Mouse (Mus musculus): ENCODE results near the gene Kif6. TPM values are rescaled to one million over a fixed set of nuclear protein-coding genes. Genes with fewer than 3 reads are reported as not detected.

Kif6 gene
- polyA plus RNA-seq (2012; rRNA removed), result 0.22 and 0.34 TPM in 2 replicates

- no peaks in the 10 kb centered on the region for H3K36me3 ChIP-seq (ENCODE audit: control insufficient read depth, insufficient read depth, low read length)
- TF ChIP-seq POLR2A (IDR thresholded peaks at IDR 0.05; ENCODE audit: low read depth, low read length), result no peak
- TF ChIP-seq CTCF (conservative IDR thresholded peaks at IDR 0.05; ENCODE audit: insufficient read depth, insufficient read length, low read depth, low read length), result no peak
- H3K4me1 ChIP-seq (ENCODE audit: control insufficient read depth, insufficient read depth, low read length), result no peaks in the 10 kb centered on the region
- 3% methylated on average over 27 of the region's 27 CpGs for WGBS
- peak within 1 kb of the TSS; percentile 52 for H3K4me3 ChIP-seq (ENCODE audit: insufficient read depth, low read depth, low read length)
- no peak within 1 kb of the TSS for H3K27ac ChIP-seq (ENCODE audit: insufficient read depth, low read depth, low read length)
- H3K27me3 ChIP-seq (replicated peaks; ENCODE audit: control insufficient read depth, insufficient read depth, low read length), result no peaks in the 10 kb centered on the region
- peak; percentile 79 for DNase-seq
These were observed at the start of gene Kif6 for GRCm38 (mm10) chr17:49614577-49615235. Kif6 (plus strand) TSS chr17:49615136.

GRCm38 (mm10) chr17:49568717-49569116 lies 46.2 kb upstream of the Kif6 start:
- TF ChIP-seq CTCF (conservative IDR thresholded peaks at IDR 0.05; ENCODE audit: insufficient read depth, insufficient read length, low read depth, low read length) (no peak), POLR2A (IDR thresholded peaks at IDR 0.05; ENCODE audit: low read depth, low read length) (no peak)
- Histone ChIP-seq H3K4me3 (ENCODE audit: insufficient read depth, low read depth, low read length) (no peak overlapping the region), H3K4me1 (ENCODE audit: control insufficient read depth, insufficient read depth, low read length) (peaks cover 3% of the 10 kb centered on the region; the same call in 1 of the 2 replicates), H3K27ac (ENCODE audit: insufficient read depth, low read depth, low read length) (no peak overlapping the region), H3K36me3 (ENCODE audit: control insufficient read depth, insufficient read depth, low read length) (no peaks in the 10 kb centered on the region), H3K27me3 (replicated peaks; ENCODE audit: control insufficient read depth, insufficient read depth, low read length) (no peaks in the 10 kb centered on the region)
- WGBS, result 68% methylated on average over 8 of the region's 8 CpGs
- no peak for DNase-seq

GRCm38 (mm10) chr17:49577321-49577720 lies 37.6 kb upstream of the Kif6 start:
- DNase-seq, result no peak
- H3K27ac ChIP-seq (ENCODE audit: insufficient read depth, low read depth, low read length), result no peak overlapping the region
- WGBS, result 94% methylated on average over 3 of the region's 3 CpGs
- H3K4me3 ChIP-seq (ENCODE audit: insufficient read depth, low read depth, low read length), result no peak overlapping the region
- H3K27me3 ChIP-seq (replicated peaks; ENCODE audit: control insufficient read depth, insufficient read depth, low read length), result no peaks in the 10 kb centered on the region
- no peaks in the 10 kb centered on the region for H3K36me3 ChIP-seq (ENCODE audit: control insufficient read depth, insufficient read depth, low read length)
- no peaks in the 10 kb centered on the region for H3K4me1 ChIP-seq (ENCODE audit: control insufficient read depth, insufficient read depth, low read length)
- TF ChIP-seq POLR2A (IDR thresholded peaks at IDR 0.05; ENCODE audit: low read depth, low read length) (no peak), CTCF (conservative IDR thresholded peaks at IDR 0.05; ENCODE audit: insufficient read depth, insufficient read length, low read depth, low read length) (no peak)

- H3K27me3 ChIP-seq (replicated peaks; ENCODE audit: control insufficient read depth, insufficient read depth, low read length), result no peaks in the 10 kb centered on the region
- no peaks in the 10 kb centered on the region for H3K4me1 ChIP-seq (ENCODE audit: control insufficient read depth, insufficient read depth, low read length)
- TF ChIP-seq POLR2A (IDR thresholded peaks at IDR 0.05; ENCODE audit: low read depth, low read length) (no peak), CTCF (conservative IDR thresholded peaks at IDR 0.05; ENCODE audit: insufficient read depth, insufficient read length, low read depth, low read length) (no peak)
- no peak for DNase-seq
- H3K4me3 ChIP-seq (ENCODE audit: insufficient read depth, low read depth, low read length), result no peak overlapping the region
- no peaks in the 10 kb centered on the region for H3K36me3 ChIP-seq (ENCODE audit: control insufficient read depth, insufficient read depth, low read length)
- WGBS, result 27% methylated on average over 11 of the region's 11 CpGs
- no peak overlapping the region for H3K27ac ChIP-seq (ENCODE audit: insufficient read depth, low read depth, low read length)
These were observed 32.5 kb upstream of the Kif6 start for GRCm38 (mm10) chr17:49582471-49582870.

- Histone ChIP-seq H3K36me3 (ENCODE audit: control insufficient read depth, insufficient read depth, low read length) (no peaks in the 10 kb centered on the region), H3K4me3 (ENCODE audit: insufficient read depth, low read depth, low read length) (no peak overlapping the region), H3K27ac (ENCODE audit: insufficient read depth, low read depth, low read length) (no peak overlapping the region), H3K4me1 (ENCODE audit: control insufficient read depth, insufficient read depth, low read length) (no peaks in the 10 kb centered on the region), H3K27me3 (replicated peaks; ENCODE audit: control insufficient read depth, insufficient read depth, low read length) (no peaks in the 10 kb centered on the region)
- TF ChIP-seq POLR2A (IDR thresholded peaks at IDR 0.05; ENCODE audit: low read depth, low read length) (no peak), CTCF (conservative IDR thresholded peaks at IDR 0.05; ENCODE audit: insufficient read depth, insufficient read length, low read depth, low read length) (no peak)
- 59% methylated on average over 8 of the region's 8 CpGs for WGBS
- no peak for DNase-seq
These were observed 24.9 kb upstream of the Kif6 start for GRCm38 (mm10) chr17:49590051-49590450.

- H3K4me3 ChIP-seq (ENCODE audit: insufficient read depth, low read depth, low read length), result no peak overlapping the region
- H3K27me3 ChIP-seq (replicated peaks; ENCODE audit: control insufficient read depth, insufficient read depth, low read length), result no peaks in the 10 kb centered on the region
- 73% methylated on average over 4 of the region's 4 CpGs for WGBS
- no peaks in the 10 kb centered on the region for H3K36me3 ChIP-seq (ENCODE audit: control insufficient read depth, insufficient read depth, low read length)
- no peak for DNase-seq
- H3K4me1 ChIP-seq (ENCODE audit: control insufficient read depth, insufficient read depth, low read length), result no peaks in the 10 kb centered on the region
- no peak overlapping the region for H3K27ac ChIP-seq (ENCODE audit: insufficient read depth, low read depth, low read length)
- TF ChIP-seq POLR2A (IDR thresholded peaks at IDR 0.05; ENCODE audit: low read depth, low read length) (no peak), CTCF (conservative IDR thresholded peaks at IDR 0.05; ENCODE audit: insufficient read depth, insufficient read length, low read depth, low read length) (no peak)
These were observed 9.5 kb upstream of the Kif6 start for GRCm38 (mm10) chr17:49605397-49605796.

- H3K4me3 ChIP-seq (ENCODE audit: insufficient read depth, low read depth, low read length), result no peak overlapping the region
- H3K4me1 ChIP-seq (ENCODE audit: control insufficient read depth, insufficient read depth, low read length), result no peaks in the 10 kb centered on the region
- WGBS, result 56% methylated on average over 7 of the region's 7 CpGs
- no peaks in the 10 kb centered on the region for H3K36me3 ChIP-seq (ENCODE audit: control insufficient read depth, insufficient read depth, low read length)
- DNase-seq, result no peak
- TF ChIP-seq CTCF (conservative IDR thresholded peaks at IDR 0.05; ENCODE audit: insufficient read depth, insufficient read length, low read depth, low read length) (no peak), POLR2A (IDR thresholded peaks at IDR 0.05; ENCODE audit: low read depth, low read length) (no peak)
- no peaks in the 10 kb centered on the region for H3K27me3 ChIP-seq (replicated peaks; ENCODE audit: control insufficient read depth, insufficient read depth, low read length)
- H3K27ac ChIP-seq (ENCODE audit: insufficient read depth, low read depth, low read length), result no peak overlapping the region
These were observed 7.4 kb upstream of the Kif6 start for GRCm38 (mm10) chr17:49607351-49608027.
